Mouse (Mus musculus): ENCODE measurements around the gene Prmt3. TPM values are rescaled to one million over a fixed set of nuclear protein-coding genes. Genes with fewer than 3 reads are reported as not detected.

Gene Prmt3
- total RNA-seq (2021) = 10 to 100 TPM; 32.6 to 33.9 TPM
- long read RNA-seq, experiment 1, transcript Prmt3-201 (16 exons, 2,507 nt) = major isoform, 38 of 52 reads
- long read RNA-seq, experiment 1, partial matches to known transcripts = 4 of 52 reads
- long read RNA-seq, experiment 1, other reads (novel, unspliced or antisense) = 9 of 52 reads
- long read RNA-seq, experiment 2, transcript Prmt3-201 (16 exons, 2,507 nt) = major isoform, 48 of 55 reads
- long read RNA-seq, experiment 2, partial matches to known transcripts = 1 of 55 reads
- long read RNA-seq, experiment 2, other reads (novel, unspliced or antisense) = 6 of 55 reads

DNA sequence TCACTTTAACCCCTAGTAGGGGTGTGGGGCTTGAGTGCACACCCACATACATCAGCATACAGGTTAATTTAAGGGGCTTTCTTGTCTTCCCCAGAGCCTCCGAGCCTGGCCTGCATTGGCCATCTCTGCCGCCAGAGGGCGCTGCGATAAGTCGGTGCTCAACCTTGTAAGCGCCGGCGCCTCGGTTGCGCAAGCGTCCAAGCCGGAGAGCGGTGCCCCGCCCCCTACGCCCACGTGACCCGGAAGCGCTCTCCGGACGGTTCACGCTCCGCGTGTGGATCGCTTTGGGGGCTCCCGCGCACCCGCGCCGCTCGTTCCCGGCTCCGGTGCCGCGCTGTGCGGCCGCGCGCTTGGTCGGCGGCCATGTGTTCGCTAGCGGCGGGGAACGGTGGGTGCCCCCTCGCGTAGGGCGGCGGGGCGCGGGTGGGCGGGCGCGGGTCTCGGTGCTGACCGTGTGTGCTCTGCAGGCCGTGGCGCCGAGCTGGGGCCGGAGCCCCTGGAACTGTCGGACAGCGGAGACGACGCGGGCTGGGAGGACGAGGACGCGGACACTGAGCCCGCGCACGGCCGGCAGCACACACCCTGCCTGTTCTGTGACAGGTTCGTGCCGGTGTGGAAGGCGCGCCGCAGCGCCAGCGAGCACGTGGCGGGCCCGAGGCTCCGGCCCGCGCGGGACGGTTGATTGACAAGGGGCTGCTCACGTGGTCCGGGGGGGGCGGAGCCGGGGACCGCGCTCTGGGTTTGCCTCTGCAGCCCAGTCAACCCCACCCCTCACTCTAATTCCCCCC is at the start of gene Prmt3:
Gene Prmt3, plus strand, starts transcription at position 233 of the 788 bp plus-strand sequence.
- intact Hi-C loops (cut with DNase I) = loop anchor here (1.0 kb wide), 1 partner anchor 145 kb away; no protein-coding TSS in a partner anchor
- peak; percentile 99 for DNase-seq (ENCODE audit: low spot score in 2 of 2)

DNA sequence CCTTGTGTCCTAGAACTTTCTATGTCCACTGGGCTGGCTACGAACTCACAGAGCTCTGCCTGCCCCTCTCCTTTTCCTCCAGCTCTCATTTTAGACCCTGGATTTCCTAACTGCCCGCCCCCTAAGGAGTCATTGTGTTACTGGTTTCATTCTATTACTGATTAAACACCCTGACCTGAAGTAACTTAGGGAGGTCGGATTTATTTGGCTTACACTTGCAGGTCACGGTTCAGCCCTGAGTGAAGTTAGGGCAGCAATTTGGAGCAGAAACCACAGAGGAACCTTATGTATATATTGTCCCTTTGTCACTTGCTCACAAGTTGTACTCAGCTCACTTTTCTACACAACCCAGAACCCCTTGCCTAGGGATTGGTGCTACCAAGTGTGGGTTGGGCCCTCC is 43.8 kb upstream of the Prmt3 start:
- intact Hi-C loops (cut with DNase I) = no loop called here
- DNase-seq (ENCODE audit: low spot score in 2 of 2) = no peak

DNA sequence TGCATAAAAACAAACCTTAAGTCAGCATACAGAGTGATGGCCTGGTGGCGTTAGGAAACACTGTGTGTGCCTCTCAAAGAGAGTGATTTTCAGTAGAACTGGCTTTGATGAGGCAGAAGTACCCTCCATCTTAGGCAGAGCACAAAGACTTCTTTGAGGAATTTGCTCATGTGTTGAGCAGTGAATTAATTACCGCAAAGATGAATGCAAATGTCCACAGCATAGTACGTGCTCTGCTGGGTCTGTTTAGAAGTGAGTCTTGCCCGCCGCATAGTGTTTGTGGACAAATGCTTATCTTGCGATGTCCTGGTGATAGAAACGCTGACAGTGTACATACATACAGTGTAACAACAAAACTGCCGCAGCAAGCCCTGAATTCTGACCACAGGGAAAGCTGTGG is 38.7 kb upstream of the Prmt3 start:
- intact Hi-C loops (cut with DNase I) = no loop called here
- no peak for DNase-seq (ENCODE audit: low spot score in 2 of 2)

DNA sequence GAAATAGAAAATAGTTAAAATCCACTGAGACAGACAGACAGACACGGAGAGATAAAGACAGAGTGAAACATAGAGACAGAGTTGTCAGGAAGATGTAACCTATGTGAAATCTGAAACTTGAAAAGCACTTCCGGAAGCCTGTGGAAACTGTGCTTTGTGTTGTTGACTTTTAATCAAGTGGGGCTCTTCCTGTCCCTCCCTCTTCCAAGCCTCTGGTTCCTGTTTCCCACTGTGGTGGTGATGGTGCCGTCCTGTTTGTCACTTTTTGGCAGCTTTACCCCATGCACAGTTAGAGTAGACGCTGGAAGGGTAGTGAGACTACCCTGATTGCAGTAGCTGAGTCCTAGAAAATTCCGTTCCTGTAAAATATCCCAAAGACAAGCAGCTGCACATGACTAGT is 36.7 kb upstream of the Prmt3 start:
- DNase-seq (ENCODE audit: low spot score in 2 of 2) = no peak
- intact Hi-C loops (cut with DNase I) = no loop called here

DNA sequence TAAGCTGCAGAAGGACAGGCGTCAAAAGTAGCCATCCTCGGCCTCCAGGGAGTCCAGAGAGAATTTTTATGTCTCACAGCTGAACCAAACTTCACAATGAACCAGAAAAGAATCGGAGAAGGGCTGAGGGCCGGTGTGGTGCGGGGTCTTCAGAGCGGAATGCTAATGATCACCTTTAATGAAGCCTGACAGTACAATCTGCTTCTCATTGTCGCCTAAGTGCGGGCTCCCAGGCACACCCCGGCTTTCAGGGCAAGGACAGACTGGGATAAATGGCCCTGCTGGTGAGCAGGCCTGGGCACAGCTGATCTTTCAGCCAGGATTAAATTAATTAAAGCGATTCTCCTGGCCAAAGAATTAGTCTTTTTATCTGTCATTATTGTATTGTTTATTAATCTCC is 36.2 kb upstream of the Prmt3 start:
- DNase-seq (ENCODE audit: low spot score in 2 of 2) = no peak
- intact Hi-C loops (cut with DNase I) = no loop called here

DNA sequence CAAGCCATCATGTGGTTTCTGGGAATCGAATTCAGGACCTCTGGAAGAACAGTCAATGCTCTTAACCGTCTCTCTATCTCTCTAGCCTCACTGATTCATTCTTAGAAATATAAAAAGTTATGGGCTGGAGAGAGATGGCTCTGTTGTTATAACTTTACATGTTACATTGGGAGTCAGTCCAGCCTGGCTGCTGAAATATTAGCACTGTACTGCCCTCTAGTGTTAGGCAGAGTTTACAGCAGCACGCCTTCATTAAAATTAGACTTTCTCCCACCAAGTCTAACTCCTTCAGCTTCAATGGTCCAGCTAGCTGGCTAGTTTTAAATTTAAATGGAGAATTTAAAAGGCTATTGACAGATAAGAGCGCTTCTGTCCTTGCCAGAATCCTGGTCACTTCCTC is 27.0 kb upstream of the Prmt3 start:
- intact Hi-C loops (cut with DNase I) = loop anchor here (2.0 to 10.0 kb wide), 3 partner anchors 134 to 1684 kb away; no protein-coding TSS in a partner anchor
- DNase-seq (ENCODE audit: low spot score in 2 of 2) = peak; percentile 64 to 65

DNA sequence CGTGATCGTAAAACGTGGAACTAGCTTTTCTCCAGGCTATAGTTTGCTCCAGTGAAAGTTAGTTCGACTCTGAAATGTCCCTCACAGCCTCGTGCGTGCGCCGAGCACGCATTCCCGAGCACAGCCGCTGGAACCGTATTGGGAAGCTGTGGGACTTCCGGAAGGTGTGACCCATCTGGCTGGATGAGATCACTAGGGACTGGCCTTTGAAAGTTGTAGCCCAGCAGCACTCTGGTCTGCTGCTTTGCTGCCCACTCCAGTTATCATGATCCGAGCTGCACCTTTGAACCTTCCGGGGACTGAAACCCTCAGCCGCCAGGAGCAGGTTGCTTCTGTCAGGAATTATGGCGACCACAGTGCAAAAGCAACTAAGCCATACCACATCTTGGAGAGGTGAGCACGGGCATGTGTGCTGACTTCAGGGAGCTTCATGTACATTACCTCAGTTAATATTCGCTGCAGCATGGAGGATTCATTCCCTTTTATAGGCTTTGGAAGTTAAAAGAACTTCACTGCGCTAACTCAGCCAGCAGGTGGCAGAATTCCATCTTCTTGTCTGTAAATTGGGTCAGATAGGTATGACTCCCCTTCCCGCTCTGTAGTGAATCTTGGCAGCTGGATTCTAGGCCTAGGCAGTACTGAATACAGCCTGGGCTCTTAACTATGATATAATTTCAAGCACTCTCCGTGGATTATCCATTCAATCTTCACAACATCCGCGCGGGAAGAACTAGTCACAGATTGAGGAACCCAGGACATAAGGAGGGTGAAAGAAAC is 25.2 kb upstream of the Prmt3 start:
- intact Hi-C loops (cut with DNase I) = loop anchor here (10.0 kb wide), 2 partner anchors 288 to 1682 kb away; no protein-coding TSS in a partner anchor
- DNase-seq (ENCODE audit: low spot score in 2 of 2) = peak; percentile 51 to 55

DNA sequence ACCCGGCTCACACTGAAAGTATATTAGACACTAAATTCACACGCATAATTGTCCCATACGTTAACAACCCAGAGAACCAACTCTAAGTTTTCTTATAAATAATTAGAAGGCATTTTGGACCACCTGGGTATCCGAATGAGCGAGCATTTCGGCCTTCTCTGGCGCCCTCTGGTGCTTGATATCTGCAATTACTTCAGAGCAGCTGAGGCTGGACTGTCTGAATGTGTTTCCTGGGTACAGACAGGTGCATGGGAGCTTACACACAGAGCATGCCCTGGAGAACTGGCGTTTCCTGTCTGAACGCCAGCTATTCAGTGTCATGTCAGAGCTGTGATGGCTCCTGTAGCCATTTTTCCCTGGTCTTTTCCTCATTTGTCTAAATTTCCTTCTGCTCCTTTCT is 23.4 kb upstream of the Prmt3 start:
- peak; percentile 50 to 63 for DNase-seq (ENCODE audit: low spot score in 2 of 2)
- intact Hi-C loops (cut with DNase I) = loop anchor here (10.0 kb wide), 2 partner anchors 290 to 1680 kb away; no protein-coding TSS in a partner anchor

DNA sequence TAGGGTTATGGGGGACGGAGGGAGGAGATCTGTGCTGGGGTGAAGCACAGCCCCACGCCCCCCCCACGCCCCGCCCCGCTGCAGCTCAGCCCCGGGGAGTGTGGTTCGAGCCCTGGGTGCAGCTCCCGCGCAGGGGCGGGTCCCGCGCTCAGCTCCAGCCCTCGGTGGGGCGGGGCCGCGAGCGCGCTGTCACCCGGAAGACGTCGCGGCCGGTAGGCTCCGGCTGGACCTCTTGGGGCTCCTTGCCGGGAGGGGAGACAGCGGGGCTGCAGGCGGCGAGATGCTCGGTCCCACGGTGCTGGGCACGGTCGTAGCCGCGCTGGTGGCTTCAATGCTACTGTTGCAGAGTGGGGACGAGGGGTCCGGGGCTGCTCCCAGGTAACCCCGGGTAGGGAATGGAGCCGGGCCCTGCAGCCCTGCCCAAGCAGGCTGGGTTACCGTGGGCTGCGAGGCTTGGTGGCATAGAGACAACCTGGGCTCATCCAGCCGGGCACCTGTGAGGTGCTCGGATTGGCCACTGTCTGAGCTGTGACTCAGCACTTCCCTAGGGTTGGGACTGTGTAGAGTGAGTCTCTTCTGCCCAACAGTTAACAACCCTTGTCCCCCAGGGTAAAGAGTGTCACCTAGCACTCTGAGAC is 19.1 kb upstream of the Prmt3 start, which contains the start of gene Htatip2:
Gene Htatip2, plus strand, starts transcription at position 182 of the 638 bp plus-strand sequence.
- DNase-seq (ENCODE audit: low spot score in 2 of 2) = no peak
- intact Hi-C loops (cut with DNase I) = loop anchor here (10.0 kb wide), 2 partner anchors 294 to 1676 kb away; no protein-coding TSS in a partner anchor

DNA sequence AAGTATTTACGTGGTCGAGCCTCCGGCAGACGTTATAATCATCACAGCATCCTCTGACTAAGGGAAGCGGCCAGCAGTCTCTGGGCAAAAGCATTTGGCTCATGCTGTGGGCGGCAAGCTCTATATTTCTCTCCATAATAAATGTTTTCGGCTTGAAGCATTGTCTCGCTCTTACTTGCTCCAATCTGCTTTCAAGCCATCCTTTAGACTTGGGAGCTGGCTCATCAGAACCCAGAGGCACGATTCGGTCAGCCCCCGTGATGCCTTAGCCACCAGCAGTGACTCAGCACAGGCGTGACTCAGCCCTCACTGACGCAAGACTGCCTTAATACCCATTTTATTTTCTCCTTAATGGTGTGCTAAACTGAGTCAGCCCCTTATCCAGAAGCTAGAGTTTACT is 15.5 kb upstream of the Prmt3 start:
- DNase-seq (ENCODE audit: low spot score in 2 of 2) = peak; percentile 43 to 63
- intact Hi-C loops (cut with DNase I) = no loop called here

DNA sequence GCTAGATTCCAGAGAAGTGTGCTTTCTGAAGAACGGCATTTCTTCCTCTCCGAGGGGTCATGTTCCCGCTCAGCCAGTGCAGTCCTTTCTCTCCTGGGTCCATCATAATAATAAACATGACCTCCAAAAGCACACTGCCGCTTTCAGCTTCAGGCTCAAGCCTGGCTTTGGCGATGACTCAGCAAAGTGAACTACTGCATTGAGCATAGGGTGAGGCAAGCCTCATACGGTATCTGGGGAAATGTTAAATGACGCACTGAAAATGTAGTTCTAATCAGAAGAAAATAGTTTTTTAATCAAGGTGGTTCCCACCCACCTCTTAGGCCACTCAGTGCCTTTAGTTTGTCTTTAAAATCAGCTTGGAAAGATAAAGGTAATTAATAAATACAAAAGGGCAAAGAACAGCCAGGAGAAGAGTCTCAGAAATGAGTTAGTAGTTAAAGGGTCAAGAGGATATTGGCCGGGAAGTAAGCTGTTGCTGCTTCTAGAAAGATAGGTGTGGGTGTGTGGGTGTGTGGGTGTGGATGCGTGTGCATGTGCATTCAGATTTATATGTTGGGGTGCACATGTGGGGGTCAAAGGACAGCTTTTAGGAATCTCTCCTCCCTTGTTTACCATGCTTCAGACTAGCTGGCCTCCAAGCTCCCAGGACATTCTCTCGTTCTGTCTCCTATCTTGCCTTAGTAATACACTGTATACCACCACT is 14.0 kb upstream of the Prmt3 start:
- no peak for DNase-seq (ENCODE audit: low spot score in 2 of 2)
- intact Hi-C loops (cut with DNase I) = no loop called here

DNA sequence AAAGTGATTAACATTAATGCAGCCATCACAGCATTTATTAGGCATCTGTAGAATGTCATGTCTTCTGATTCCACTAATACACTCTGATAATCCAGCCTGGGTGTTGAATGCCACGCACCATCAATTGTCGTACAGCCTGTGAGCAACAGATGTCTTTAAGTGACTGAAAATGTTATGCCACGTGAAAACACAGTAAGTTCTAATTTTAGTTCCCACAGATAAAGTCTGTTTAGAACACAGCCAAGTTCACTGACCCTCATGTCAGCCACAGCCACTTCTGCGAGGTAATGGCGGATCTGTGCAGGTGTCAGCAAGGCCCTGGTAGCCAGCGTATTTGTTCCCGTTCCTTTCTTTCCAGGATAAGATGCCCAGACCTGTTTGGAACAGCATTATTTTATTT is 12.0 kb upstream of the Prmt3 start:
- DNase-seq (ENCODE audit: low spot score in 2 of 2) = no peak
- intact Hi-C loops (cut with DNase I) = no loop called here

DNA sequence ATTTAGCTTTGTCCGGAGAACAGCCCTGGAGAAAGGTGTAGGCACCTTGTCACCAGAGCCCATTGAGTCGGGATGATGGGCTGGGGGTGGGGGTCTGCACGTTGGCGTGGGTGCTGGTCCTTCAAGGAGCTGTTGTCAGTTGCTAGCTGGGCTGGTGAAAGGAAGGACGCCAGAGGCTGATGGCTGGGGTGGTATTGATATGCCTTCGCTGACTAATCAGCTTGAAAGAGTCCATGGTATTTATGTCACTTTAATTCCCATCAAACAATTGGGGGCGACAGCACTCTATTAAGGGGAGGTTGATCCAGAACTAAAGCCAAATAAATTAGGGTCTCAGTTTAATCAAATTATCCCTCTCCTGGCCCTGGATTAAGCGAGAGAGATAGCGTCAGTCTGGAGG is 9.6 kb upstream of the Prmt3 start:
- DNase-seq (ENCODE audit: low spot score in 2 of 2) = no peak

DNA sequence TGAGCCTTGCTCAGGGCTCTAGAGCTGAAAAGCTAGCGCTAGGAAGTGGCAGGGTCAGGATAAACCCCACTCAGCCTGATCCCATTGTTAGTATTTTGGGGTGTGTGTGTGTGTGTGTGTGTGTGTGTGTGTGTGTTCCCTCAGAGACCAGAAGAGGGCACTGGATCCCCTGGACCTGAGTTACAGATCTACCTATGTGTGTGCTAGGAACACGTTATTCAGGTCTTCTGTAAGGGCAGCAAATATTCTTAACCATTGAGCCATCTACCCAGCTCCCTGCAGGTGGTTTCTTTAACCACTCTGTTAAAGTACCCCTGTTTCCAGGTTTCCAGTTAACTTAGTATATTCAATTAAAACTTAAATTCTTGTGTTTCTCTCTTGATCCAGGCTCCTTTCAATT is 3.8 kb upstream of the Prmt3 start:
- intact Hi-C loops (cut with DNase I) = no loop called here
- DNase-seq (ENCODE audit: low spot score in 2 of 2) = no peak

More for the DNA sequence above, 9.6 kb upstream of the Prmt3 start:
- intact Hi-C loops (cut with DNase I) = no loop called here

DNA sequence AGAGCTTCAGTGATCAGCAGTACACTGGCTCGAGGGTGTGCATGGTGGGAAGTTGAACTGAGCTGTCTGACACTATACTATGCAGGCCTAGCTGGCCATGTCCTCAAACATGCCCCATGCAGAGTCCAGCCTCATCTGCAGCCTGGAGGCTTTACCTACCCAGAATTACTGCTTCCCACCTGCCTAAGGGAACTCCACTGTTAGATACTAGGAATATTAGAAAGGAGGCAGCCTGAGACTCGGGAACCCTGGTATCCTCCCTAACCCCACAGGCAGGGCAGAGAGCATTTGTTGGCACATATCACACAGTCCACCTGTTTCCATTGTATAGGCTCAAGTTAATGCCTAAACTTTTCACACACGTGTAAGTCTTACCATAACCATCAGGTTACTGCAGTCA is 561 bp upstream of the Prmt3 start:
- intact Hi-C loops (cut with DNase I) = no loop called here
- no peak for DNase-seq (ENCODE audit: low spot score in 2 of 2)

DNA sequence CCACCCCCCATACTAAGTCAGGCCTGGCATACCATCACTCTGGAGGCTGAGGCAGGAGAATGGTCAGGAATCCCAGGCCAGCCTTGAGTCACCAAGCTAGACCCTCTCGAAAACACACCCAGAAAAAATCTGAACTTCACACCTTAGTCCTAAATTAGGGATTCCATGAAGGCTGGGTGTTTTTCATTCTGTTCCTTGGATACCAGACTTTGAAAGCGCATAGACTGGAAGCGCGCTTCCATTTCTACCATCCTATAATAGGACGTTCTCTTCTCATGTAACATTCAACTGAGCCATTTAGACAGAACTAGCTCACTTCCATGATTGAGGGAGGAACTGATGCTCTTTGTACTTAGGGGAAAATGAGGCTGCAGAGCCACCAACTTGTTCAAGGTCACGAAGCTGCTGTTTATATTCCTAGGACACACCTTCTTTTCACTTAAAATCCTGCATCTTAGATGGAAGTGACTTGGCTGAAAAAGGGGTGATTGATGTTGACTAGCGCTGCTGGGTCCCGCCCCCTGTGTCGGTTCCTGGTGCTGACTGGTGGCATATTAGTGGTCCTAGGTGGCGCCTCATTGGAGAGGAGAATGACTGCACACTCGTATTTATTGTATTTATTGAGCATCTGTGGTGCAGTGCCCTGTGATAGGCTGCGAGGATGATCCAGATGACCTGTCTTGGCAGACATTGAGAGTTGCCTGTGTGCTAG is 914 bp downstream of the Prmt3 start:
- DNase-seq (ENCODE audit: low spot score in 2 of 2) = peak; percentile 25 to 63
- intact Hi-C loops (cut with DNase I) = loop anchor here (1.0 kb wide), 1 partner anchor 144 kb away; no protein-coding TSS in a partner anchor

DNA sequence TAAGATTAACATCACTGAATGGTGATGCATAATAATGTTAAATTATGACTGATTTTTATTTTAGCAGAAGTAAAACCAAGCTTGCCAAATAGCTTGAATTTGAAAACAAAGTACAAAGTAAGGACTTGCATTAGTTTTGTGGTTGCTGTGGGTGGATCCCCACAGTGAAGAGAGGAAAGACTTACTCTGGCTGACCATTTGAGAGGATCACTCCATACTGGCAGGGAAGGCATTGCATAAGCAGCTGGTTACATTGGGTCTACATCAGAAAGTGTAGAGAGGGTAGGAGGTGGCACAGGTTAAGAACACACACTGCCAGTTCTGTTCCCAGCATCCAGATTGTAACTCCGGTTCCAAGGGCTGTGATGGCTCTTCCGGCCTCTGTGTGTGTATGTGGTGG is 4.9 kb downstream of the Prmt3 start:
- DNase-seq (ENCODE audit: low spot score in 2 of 2) = no peak
- intact Hi-C loops (cut with DNase I) = no loop called here

DNA sequence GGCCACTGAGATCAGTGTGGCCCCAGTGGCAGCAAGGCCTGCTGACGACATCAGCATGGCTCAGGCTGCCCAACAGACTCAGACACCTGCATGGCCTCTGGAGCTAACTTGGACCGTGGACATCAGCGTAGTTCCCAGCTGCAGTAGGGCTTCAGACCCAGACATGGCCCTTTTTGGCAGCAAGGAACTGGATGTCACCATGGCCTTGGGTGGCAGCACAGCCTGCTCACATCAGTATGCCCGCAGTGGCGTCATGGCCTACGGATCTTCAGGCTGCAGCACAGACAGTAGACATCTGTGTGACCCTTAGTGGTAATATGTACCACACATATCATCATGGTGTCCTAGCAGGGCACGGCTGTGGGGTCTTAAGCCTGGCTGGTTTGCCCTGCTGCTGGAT is 7.0 kb downstream of the Prmt3 start:
- no peak for DNase-seq (ENCODE audit: low spot score in 2 of 2)
- intact Hi-C loops (cut with DNase I) = no loop called here
